Mouse (Mus musculus) adrenal gland, postnatal 25 days (tissue): ENCODE data around the gene Hsf4. TPM values are rescaled to one million over a fixed set of nuclear protein-coding genes. Genes with fewer than 3 reads are reported as not detected.

Source experiments
- DNase-seq: peaks from one replicate; pipeline ENCODE4 v3.0.0; 2021; ENCODE audit warnings: mixed read lengths
- total RNA-seq: library from RNA; stranded (reverse); gene quantifications from 2 replicates; pipeline ENCODE4 v1.2.3, GENCODE M21; 2021

Gene Hsf4
- total RNA-seq, 1 experiment from 2014 or later, result 0.70 TPM

DNA sequence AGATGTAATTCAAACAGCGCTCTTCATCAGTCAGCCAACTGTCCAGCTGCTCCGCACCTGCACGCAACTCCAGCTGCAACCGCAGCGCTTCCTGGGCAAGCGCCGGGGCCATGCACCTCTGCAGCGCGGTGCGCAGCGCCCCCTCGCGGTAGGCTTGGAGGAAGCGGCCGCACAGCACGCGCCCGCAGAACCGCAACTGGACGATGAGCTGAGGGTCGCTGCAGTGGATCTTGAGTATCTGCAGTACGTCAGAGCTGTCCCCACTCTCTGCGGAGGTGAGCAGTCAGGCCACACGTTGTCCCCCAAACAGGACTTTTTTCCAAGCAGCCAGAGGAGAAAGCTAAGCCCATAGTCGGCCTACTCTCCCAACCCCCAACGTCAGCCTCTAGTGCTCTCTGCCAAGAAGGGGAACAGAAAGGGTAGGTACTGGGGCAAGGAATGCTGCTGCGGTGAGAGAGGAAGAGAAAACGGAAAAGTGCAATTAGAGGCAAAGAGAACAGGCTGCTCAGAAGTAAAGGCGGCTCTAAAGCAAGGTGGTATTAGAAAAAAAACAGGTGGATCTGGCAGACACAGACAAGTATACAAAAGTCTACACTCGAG lies 9.8 kb upstream of the Hsf4 start:
- peak; percentile 85 for DNase-seq

- DNase-seq, result no peak
Observed at GRCm38 (mm10) chr8:105260371-105261099, 9.1 kb upstream of the Hsf4 start.

- no peak for DNase-seq
Observed at GRCm38 (mm10) chr8:105261326-105261980, 8.1 kb upstream of the Hsf4 start.

DNA sequence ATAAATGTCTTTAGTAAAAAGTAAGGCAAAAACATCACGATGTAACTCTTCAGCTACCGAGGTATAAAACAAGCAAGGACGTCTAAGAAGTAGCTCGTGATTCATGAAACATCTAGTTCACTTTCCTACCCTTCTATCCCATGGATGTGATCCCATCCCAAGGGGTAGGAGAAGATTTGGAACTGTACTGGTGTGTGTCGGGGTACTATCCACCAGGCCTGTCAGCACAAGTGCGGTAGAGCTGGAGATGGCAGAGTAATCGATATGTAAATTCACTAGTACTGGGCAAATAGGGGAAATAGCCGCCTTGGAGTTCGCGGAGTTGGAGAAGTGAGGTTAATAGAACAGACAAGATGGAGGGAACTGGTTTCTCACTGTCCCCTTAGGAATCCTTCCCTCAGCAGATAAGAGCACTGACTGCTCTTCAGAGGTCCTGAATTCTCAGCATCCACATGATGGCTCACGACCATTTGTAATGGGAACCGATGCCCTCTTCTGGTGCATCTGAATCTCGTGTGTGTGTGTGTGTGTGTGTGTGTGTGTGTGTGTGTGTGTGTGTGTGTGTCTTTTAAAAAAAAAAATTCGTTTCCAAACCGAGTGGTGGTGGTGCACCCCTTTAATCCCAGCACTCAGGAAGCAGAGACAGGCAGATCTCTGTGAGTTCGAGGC lies 6.2 kb upstream of the Hsf4 start:
- no peak for DNase-seq

DNA sequence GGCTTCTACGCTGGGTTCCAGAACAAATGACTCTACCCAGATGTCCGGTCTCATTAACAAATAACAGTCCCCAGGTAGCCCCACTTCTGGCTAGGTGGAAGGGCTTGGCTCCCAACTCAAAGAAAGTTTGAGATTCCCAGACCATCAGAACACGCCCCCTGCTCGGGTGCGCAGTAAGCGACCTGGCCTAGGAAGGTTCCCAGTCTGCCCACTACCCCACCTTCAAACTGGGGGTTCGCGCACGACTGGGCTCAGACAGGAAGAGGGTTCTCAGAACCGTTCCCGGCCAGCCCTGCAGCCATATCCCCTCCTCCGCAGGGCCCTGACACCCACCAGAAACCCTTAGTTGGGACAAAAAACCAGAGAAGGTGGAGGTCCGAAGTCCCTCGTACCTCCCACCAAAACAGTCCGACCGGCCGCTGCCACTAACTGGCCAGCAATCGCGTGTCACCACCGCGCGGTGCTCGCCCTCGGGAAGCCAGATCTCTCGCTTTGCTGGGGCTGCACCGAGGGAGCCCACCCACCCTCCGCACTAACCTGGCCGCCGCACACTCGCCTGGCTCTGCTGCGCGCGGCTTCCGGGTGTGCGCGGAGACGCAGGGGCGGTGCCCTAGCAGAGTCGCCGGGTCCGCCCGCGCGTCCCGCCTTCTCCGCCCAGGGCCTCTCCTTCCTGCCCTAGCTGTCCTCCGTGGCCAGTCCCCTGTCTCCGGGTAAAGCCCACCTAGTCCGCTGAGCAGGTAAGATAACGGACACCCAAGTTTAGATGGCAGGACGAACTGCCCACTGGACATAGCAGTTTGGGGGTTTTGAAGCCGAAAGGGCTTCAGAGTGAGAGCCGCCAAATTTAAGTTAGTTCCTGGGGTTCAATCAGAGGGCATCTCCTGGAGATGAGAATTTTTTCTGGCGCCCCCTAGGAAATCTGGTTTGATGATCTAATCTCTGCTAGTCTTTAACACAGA lies 5.3 kb upstream of the Hsf4 start, which contains the start of the genes Tradd and Fbxl8:
Gene Tradd, minus strand, starts transcription at position 586 of the 959 bp plus-strand sequence.
Gene Fbxl8, plus strand, starts transcription at position 625 of the 959 bp plus-strand sequence.
- DNase-seq, result peak; percentile 85

DNA sequence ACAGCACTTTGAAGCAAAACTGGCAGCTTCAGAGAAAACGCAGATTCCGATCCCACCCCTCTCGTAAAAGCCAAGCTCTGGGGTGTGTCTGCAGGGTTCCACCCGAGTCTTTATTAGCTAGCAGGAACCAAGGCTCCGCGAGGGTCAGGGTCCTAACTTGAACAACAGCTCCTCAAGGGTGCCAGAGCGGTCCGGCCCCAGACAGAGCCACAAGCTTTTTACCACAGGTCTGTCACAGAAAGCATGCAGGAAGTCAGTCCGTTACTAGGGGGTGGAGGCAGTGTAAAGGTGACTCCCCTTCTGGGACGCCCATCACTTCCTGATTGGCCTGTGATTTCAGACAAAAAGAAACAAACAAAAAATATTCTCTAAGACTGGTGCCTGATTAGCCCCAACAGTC lies 4.5 kb upstream of the Hsf4 start:
- DNase-seq, result no peak

DNA sequence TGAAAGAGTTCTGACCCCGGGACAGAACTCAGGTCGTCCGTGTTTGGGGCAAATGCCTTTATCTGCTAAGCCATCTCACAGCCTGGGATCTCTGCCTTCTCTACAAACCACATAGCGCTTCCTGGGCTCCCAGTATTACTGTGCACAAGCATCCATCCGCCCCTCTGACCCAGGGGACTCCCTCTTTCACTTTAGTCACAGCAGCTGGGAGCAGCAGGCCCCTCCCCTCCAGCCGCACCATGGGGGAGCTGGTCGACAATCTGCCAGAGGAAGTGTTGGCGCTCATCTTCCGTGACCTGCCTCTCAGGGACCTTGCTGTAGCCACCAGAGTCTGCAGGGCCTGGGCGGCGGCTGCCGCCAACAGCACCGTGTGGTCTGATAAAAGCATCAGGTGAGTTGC lies 2.8 kb upstream of the Hsf4 start:
- DNase-seq, result no peak

DNA sequence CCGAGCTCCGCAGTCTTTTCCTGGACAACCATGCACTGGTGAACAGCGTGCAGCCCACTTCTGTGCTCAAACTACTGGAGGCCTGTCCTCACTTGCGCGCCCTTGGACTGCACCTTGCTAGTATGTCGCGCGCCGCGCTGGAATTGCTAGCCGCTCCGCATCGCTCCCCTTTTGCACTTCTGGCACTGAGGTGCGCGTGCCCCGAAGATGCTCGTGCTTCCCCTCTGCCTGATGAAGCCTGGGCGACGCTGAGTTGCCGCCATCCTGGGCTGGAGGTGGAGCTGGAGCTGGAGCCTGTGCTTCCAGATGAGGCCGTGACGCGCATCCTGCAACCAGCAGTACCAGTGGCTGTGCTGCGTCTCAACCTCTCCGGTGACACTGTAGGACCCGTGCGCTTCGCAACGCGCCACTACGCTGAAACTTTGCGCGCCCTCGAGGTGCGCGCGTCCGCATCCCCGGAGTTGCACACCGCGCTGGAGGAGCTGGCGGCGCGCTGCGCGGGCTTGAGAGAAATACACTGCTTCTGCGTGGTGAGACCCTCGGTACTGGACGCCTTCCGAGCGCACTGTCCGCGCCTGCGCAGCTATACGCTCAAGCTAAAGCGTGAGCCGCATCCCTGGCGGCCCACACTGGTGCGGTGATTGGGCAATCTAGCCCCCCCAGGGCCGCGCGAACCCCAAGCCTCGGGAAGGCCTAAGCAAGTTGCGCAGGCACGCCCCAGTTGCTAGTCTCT lies 1.1 kb upstream of the Hsf4 start:
- DNase-seq, result no peak

DNA sequence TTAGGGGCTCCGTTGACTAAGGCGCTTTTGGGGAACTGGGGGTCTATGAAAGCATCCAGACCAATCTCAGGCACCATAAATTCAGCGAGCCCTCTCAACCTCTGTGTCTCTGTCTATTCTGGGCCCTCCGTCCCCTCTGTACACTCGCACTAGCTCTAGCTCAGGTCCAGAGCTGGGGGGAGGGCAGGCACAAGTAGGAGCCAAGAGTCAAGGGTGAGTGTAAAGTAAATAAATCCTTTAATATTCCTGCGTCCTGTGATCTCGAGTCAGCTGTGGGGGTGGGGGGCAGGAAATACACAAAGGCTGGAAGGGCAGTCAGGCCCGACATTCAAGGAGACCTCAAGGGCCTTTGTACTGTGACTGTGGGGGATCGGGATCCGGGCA lies 534 bp upstream of the Hsf4 start:
- DNase-seq, result no peak

GRCm38 (mm10) chr8:105270101-105270915 lies 707 bp downstream of the Hsf4 start:
- no peak for DNase-seq

DNA sequence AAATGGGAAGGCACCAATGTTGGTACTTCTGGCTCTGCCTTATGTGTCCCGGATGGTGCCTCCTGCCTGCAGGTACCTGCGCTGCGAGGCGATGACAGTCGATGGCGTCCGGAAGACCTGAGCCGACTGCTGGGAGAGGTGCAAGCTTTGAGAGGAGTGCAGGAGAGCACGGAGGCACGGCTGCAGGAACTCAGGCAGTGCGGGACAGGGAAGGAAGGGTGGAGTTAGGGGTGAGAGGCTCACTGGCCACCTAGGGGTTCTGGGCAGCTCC lies 1.2 kb downstream of the Hsf4 start:
- DNase-seq, result no peak

DNA sequence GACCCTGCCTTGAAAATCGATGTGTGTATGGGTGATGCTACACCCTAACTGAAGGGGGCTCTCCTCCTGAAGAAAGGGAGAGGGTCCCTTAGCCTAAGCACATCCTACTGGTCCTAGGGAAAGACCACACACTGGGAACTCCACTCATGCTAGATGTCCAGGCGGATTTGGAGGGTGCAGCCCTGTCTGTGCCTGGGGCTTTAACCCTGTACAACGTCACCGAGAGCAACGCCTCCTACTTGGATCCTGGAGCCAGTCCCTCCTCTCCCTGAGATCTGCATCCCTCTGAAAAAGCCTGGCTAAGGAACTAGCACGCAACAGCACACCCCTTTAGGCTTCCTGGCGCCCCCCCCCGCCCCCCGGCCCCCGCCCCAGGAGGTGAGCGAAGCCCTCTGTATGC lies 5.8 kb downstream of the Hsf4 start:
- DNase-seq, result no peak

- DNase-seq, result no peak
Observed at GRCm38 (mm10) chr8:105275840-105276239, 6.2 kb downstream of the Hsf4 start, which contains the start of gene Nol3. Gene Nol3, plus strand, starts transcription at chr8:105276140.

- DNase-seq, result peak; percentile 66
Observed at GRCm38 (mm10) chr8:105276292-105277120, 6.9 kb downstream of the Hsf4 start.

DNA sequence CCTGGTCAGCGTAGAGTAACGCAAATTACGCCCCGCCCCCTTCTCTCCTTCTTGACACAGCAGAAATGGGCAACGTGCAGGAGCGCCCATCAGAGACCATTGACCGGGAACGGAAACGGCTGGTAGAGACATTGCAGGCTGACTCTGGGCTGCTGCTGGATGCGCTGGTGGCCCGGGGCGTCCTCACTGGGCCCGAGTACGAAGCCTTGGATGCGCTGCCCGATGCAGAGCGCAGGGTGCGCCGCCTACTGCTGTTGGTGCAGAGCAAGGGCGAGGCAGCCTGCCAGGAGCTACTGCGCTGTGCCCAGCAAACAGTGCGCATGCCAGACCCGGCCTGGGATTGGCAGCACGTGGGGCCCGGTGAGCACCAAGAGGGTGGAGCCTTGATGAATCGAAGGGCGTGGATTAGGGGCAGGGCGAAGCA lies 9.3 kb downstream of the Hsf4 start:
- DNase-seq, result peak; percentile 91

- no peak for DNase-seq
Observed at GRCm38 (mm10) chr8:105280567-105280966, 11.0 kb downstream of the Hsf4 start.

DNA sequence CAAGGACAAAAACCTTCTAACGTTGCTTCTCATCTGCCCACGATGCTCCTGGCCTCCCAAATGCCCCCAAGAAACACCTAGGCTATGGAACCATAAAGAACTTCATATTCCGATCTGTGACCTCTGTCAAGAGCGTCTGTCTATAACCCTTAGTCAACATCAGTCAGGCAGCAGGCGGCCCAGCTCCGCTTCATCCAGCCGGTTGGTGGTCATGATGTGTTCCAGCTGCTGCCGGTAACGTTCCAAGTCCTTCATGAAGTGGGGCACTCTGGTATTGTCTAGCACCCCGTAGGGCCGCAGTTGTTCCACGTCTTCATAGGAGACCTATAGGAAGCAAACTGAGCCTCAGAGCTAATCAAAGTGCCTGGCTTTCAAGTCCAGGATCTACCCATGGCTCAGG lies 12.2 kb downstream of the Hsf4 start:
- DNase-seq, result no peak

DNA sequence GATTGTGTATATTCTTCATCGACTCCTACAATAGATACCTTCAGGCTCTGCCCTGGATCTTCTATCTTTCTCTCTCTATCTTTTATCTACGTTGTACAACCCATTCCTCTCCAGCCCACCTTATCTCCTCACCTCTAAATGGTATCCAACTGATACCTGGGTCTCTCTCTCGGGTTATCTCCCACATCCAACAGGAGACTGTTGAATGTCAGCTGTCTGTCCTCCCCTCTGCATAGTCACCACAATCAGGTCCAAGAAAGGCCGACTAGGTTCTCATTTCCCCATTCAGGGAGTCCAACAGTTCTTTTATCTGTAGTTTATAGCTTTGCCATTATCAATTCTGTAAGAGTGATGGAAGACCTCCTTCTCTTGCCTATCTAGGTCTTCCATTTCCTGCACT lies 12.6 kb downstream of the Hsf4 start:
- DNase-seq, result no peak

DNA sequence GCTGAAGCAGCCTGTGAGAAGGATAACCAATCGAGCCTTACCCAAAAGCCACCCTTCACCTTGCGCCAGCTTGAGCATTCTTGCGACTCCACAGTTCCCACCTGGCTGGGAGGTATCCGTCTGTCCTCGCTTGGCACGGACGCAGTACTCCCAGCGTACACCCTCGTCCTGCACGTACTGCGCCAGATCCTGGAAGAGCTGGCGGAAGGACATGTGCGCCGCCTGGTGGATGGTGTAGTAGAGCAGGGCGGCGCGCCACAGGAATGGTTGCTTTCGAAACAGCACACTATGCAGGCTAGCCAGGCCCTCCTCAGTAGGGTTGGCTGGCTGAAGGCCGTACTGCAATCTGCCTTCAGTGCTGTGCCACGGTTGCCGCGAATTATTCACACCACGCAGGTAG lies 13.5 kb downstream of the Hsf4 start:
- DNase-seq, result peak; percentile 79
